In genomic region chr9:96746527-96746926, GRCm38 (mm10) we compare ENCODE assay signal across 31 mouse cellular contexts.
"Had no signal": no experiment of that assay in that cellular context is flagged by ENCODE, and none has a peak within 500 bp of the region (broad histone marks: within the 10 kb centered on the region; RNA-seq: fewer than 3 reads in every experiment).

No protein-coding gene starts in this region.

- ATAC-seq: liver, embryonic 12.5 days; liver, postnatal 0 days; lung, postnatal 0 days; midbrain, embryonic 13.5 days; midbrain, embryonic 15.5 days; midbrain, embryonic 16.5 days had no signal

- H3K27me3 ChIP-seq: limb, embryonic 12.5 days; limb, embryonic 13.5 days; limb, embryonic 15.5 days; liver, embryonic 12.5 days; liver, embryonic 13.5 days; liver, embryonic 15.5 days; lung, embryonic 15.5 days; megakaryocyte, embryonic 14.5 days; midbrain, embryonic 12.5 days; midbrain, embryonic 13.5 days; midbrain, embryonic 15.5 days; neural tube, embryonic 12.5 days had no signal

- H3K27ac ChIP-seq: limb, embryonic 10.5 days; limb, embryonic 12.5 days; limb, embryonic 13.5 days; limb, embryonic 15.5 days; liver, embryonic 12.5 days; liver, embryonic 13.5 days; liver, embryonic 14.5 days; liver, embryonic 15.5 days; lung, embryonic 15.5 days; macrophage; midbrain, embryonic 10.5 days; midbrain, embryonic 12.5 days; midbrain, embryonic 13.5 days; midbrain, embryonic 15.5 days; neural tube, embryonic 12.5 days had no signal

- H3K4me2 ChIP-seq: limb, embryonic 12.5 days; limb, embryonic 13.5 days; limb, embryonic 15.5 days; liver, embryonic 11.5 days; liver, embryonic 12.5 days; liver, embryonic 13.5 days; liver, embryonic 15.5 days; lung, embryonic 14.5 days; lung, embryonic 15.5 days; midbrain, embryonic 11.5 days; midbrain, embryonic 12.5 days; midbrain, embryonic 13.5 days; midbrain, embryonic 15.5 days; neural tube, embryonic 12.5 days had no signal

- H3K9me3 ChIP-seq: limb, embryonic 10.5 days; limb, embryonic 13.5 days; limb, embryonic 15.5 days; liver, embryonic 12.5 days; liver, embryonic 13.5 days; liver, embryonic 15.5 days; lung, embryonic 15.5 days; midbrain, embryonic 12.5 days; midbrain, embryonic 13.5 days; midbrain, embryonic 15.5 days had no signal

- DNase-seq: left cerebral cortex, postnatal 4 days; liver; liver, embryonic 13.5 days; liver, postnatal 0 days; lung, adult 18-20 months; lung, adult 2 months; lung, embryonic 14.5 days; lung, postnatal 10 days; lung, postnatal 14 days; lung, postnatal 36 days; lung, postnatal 4 days; midbrain, embryonic 14.5 days had no signal

- H3K4me1 ChIP-seq: limb, embryonic 10.5 days; limb, embryonic 12.5 days; limb, embryonic 13.5 days; liver, embryonic 12.5 days; liver, embryonic 13.5 days; liver, embryonic 15.5 days; lung, embryonic 15.5 days; megakaryocyte, embryonic 14.5 days; midbrain, embryonic 15.5 days; neural tube, embryonic 12.5 days had no signal

- H3K4me3 ChIP-seq: limb, embryonic 10.5 days; limb, embryonic 12.5 days; limb, embryonic 13.5 days; limb, embryonic 15.5 days; liver, embryonic 12.5 days; liver, embryonic 13.5 days; liver, embryonic 15.5 days; lung, embryonic 15.5 days; megakaryocyte, embryonic 14.5 days; midbrain, embryonic 10.5 days; midbrain, embryonic 12.5 days; midbrain, embryonic 13.5 days; midbrain, embryonic 15.5 days; neural tube, embryonic 12.5 days had no signal

- H3K9ac ChIP-seq: limb, embryonic 12.5 days; limb, embryonic 13.5 days; limb, embryonic 15.5 days; liver, embryonic 12.5 days; liver, embryonic 13.5 days; liver, embryonic 14.5 days; liver, embryonic 15.5 days; liver, postnatal 0 days; lung, embryonic 14.5 days; lung, embryonic 15.5 days; midbrain, embryonic 12.5 days; midbrain, embryonic 13.5 days; midbrain, embryonic 15.5 days; neural tube, embryonic 12.5 days had no signal

- H3K36me3 ChIP-seq: limb, embryonic 10.5 days; limb, embryonic 12.5 days; limb, embryonic 13.5 days; limb, embryonic 15.5 days; liver, embryonic 12.5 days; liver, embryonic 13.5 days; liver, embryonic 15.5 days; lung, embryonic 15.5 days; midbrain, embryonic 10.5 days; midbrain, embryonic 12.5 days; midbrain, embryonic 13.5 days; midbrain, embryonic 15.5 days; neural tube, embryonic 12.5 days had no signal
